Mouse (Mus musculus) frontal cortex, postnatal 14 days (tissue): Measurements from ENCODE around the gene Ap2a1.

Experiments used
- DNase-seq, 2 experiments: peaks; one replicate each; pipeline ENCODE4 v3.0.0; 2022; ENCODE audit warnings: low spot score in 2 of 2

The Ap2a1 gene

DNA sequence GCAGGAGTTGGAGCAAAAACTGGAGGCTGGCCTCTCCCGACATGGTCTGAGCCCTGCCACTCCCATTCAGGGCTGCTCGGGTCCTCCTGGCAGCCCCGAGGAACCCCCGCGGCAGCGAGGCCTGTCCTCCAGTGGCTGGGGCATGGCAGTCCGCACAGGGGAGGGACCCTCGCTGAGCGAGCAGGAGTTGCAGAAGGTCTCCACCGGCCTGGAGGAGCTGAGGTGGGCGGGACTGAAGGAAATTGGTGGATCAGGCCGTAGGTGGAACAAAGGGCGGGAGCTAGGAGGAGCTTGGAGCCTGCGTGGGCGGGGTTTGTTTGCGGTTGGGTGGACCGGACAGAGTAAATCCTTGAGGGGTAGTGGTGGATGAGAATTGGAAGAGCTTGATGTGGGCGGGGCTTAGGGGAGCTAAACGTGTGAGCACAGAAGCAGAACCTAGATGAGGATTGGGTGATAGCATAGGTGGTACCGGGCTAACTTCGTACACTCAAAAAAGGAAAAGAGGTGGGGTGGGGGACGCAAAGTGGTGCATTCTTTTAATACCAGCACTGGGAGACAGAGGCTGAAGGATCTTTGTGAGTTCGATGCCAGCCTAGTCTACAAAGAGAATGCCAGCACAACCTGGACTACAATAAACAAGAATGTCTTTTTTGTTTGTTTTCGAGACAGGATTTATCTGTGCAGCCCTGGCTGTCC is 23.5 kb upstream of the Ap2a1 start:
- peak; percentile 79 to 80 for DNase-seq

DNA sequence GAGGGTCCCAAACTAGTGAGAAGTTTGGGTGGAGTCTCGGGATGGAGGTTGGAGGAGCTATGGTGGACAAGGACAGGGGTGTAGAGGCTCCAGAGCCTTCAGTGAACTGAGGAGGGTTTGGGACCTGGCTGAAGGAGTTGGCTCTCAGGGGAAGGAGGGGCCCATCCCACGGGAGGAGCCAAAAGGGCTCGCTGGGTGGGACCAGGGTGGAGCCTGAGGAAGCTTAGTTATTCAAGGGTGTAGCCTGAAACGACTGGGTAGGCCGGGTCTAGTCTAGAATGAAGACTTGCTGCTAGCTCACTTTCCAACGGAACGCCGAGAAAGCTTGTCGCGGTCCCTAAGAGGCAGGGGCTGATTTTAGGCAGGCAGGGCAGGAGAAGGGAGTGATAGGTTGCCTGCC is 22.7 kb upstream of the Ap2a1 start:
- DNase-seq, result no peak

DNA sequence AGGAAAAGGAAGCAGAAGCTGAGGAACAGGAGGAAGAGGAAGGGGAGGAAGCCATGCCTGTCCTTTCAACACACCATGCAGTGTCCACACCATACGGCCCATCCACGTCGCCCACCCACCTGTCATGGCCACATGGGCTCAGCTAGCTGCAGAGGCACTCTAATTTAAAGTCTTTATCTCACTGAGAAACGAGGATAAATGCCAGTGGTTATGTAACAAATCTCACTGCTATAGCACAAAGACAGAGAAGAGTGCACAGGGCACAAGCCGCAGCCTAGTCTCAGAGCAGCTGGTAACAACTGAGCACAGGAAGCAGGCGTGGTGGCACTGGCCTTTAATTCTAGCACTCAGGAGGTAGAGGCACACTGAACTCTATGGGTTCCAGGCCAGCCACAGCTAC is 20.6 kb upstream of the Ap2a1 start:
- DNase-seq, result no peak

DNA sequence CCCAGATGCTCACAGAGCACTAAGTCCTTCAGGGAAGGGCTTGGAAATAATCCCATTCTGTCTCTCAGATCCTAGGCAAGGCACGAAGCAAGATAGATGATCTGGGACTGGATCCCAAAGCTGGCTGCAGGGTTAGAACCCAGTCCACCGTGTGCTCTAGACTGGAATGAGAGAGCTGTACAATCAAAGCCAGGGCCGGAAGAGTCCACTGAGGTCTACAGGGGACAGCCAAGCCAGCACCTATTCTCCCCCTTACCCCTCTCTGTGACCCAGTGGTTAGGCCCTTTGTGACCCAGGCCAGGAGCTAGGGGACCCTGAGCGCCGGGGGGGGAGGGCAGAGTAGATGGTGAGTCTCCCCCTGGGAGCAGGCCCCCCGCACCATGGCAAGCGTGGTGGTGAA is 13.6 kb upstream of the Ap2a1 start, which contains the start of gene Tsks:
TSS of gene Tsks (plus strand) at position 301 of the 400 bp plus-strand sequence.
- no peak for DNase-seq

DNA sequence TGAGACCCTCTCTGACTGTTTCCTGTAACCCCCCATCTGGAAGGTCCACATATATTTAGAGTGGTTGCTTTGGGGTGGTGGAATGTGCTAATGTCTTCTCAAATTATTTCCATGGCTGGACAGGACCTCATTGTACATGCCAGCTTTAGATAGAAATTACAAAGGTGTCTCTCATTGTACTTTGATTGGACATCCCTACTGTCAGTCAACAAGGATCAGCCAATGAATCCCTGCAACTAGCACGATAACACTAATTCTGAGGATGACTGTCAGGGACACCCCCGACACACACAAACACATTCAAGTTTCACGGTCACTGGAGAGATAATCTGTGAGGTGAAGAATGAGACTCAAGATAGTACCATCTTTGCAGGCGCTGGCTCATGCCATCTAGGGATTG is 9.4 kb upstream of the Ap2a1 start:
- no peak for DNase-seq

DNA sequence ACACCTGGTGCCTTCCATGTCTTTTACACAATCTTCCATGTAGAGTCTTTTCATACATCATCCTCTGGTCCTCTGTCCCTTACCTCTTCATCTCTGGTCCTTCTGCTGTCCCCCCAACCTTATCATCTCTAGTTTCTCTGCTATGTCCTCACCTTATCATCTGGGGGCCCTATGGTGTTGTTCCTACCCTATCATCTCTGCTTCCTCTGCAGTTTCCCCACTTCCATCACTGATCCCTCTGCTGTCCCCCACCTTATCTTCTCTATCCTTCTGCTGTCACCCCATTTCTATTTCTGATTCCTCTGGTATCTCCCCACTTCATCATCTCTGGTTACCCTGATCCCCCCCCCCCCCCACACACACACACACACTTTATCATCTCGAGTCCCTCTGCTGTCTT is 726 bp downstream of the Ap2a1 start:
- DNase-seq, result no peak

DNA sequence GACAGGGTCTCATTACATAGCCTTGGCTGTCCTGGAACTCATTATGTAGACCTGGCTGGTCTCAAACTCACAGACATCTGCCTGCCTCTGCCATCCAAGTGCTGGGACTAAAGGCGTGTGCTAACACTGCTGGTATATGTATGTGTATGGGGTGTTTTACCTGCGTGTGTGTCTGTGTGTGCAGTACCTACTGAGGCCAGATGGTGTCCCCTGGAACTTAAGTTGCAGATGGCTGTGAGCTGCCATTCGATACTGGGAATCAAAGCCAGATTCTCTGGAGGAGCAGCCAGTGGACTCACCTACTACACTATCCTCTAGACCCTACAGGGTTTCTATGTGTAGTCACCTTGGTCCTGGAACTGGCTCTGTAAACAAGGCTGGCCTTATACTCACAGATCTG is 3.8 kb downstream of the Ap2a1 start:
- DNase-seq, result no peak

DNA sequence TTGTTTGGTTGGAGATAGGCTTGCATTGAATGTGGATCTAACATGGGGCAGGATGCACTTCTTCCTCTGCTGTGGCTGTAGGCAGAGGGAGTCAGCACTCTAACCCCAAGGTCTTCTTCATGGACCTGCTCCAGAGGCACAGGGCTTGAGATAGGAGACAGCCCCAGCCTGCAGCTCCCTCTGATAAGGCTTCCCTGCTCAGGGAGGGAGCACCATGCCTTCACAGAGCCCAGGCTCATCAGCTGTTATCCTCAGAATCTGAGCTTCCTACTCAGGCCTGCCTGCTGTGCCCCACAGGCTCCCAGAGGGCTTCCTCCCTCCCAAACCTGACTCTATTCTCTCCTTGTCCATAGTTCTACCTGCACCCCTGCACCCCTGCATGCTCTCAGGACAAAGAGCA is 6.8 kb downstream of the Ap2a1 start:
- DNase-seq, result no peak

DNA sequence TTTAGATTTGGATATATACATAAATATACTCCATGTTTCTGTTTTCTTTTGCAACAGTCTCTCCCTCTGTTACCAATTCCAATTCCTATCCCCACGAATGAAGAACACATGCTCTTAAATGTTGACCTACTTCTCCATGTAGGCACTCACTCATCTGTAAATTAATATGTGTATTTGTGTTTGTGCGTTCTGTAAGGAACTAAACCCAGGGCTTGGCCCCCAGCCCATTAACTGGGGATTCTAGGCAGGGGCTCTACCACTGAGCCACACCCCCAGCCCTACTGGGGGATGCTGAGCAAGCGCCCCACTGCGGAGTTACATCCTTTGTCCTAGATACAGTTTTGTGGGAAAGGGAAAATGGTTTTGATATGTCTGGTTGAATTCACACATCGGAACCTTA is 10.2 kb downstream of the Ap2a1 start:
- no peak for DNase-seq

DNA sequence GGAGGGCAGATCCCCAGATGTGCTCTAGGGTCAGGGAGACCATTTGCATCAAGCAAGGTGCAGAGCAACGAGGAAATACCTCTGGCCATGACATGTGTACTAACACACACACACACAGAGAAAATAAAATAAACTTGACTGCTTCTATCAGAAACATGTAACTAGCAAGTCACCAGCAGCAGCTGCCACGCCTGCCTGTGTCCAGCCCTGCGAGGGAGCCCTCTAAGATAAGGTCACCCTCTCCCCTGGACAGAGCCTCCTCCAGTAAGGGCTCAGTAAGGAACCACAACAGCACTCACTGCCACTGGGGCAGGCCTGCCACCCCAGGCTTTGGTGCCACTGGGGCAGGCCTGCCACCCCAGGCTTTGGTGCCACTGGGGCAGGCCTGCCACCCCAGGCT is 11.1 kb downstream of the Ap2a1 start:
- no peak for DNase-seq

DNA sequence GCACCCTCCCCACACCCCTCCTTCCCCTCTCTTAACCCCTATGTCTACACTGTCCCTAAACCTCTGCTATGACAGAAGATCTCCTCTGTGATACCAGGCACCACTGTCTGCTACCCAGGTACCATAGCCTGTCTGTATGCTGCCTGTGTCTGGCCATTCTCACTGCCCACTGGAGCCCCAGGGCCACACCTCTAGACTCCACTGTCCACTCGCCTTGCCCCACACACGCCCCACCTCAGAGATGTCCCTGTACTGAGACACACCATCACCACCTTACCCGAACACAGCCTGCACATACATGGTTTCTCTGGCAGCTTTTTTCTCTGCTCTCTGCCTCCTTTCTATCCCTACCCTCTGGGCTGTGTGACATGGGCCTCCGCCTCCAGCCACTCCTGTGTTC is 12.4 kb downstream of the Ap2a1 start:
- DNase-seq, result no peak

DNA sequence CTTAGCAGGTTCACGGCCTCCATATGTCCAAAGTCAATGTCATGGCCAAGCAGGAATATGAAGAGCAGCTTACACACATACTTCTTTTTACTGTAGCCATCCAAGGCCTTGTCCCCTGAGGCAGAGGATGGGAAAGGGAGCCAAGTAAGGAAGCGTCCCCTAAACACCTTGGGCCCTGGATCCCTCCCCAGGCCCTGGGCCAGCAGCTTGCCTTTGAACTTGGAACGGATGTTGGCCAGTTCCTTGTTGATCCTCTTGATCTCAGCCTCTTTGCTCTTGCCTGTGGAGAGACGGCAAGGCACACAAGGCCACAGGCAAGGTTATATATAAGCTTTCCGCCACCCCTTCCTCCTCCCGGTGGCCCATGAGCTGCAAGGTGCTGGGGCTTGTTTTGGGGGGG is 13.1 kb downstream of the Ap2a1 start:
- DNase-seq, result no peak

DNA sequence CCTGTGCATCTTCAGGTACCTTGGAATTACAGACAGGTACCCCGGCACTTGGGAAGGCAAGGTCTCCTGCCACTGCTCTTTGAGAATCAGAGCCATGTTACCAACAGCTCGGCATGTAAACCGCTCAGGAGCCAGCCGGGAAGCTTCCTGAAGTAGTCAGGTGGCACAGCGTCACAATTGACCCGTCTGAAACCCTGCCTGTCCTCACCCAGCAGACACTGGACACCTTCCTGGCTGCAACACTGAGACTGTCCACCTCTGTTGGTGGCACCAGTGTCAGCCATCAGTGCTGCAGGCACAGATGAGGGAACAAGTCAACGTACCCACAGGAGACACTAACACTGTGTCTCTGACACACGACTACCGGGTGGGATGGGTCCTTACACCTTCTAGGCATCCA is 14.0 kb downstream of the Ap2a1 start:
- DNase-seq, result no peak

DNA sequence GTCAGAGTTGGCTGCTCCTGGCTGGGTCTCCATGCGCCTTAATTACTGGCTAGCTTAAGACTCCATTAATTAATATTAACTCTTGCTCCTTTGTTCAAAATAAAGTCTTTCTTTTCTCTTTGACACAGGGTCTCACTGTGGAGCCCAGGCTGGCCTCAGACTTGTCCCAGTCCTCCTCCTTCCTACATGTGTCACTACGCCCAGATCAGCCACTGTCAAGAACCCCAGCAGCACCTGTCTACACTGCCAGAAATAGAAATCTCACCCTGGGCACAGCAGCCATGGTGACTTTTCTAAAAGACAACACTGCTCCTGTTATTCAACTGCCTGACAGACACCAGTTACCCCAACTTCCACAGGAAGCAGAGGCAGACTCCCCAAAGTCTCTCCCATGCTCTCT is 14.9 kb downstream of the Ap2a1 start:
- no peak for DNase-seq

DNA sequence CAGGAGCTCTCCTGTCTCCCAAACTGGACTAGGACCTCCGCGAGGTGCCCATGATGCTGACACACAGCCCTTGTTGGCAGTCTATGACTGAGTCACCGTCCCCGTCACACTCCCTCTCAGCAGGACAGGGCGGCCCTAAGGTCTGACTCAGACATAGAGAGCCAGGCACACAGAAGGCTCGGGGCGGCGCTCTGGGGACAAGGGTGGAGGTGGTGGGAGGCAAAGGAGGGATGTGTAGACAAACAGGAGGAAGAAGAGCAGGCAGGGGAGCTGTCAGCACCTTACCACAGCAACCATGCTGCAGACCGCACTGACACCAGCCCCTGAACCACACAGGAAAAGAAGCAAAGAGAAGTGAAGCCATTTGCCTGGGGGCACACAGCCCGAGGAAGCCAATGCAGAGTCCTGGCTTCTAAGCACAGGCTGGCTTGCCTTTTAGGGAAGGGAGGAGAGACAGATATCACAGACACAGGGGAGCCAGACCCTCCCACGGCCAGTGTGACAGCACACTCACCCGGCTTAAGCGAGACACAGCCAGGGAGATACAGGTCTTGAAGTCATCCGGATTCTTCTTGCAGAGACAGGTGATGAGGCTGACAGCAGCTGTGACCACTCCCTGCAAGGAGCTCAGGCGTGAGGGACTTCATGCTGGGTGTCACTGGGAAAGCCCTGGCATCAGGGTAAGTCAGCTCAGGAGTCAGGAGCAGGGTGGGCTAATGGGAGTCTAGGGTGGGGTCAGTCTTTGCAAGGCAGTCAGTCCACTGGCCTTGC is 20.4 kb downstream of the Ap2a1 start:
- no peak for DNase-seq

DNA sequence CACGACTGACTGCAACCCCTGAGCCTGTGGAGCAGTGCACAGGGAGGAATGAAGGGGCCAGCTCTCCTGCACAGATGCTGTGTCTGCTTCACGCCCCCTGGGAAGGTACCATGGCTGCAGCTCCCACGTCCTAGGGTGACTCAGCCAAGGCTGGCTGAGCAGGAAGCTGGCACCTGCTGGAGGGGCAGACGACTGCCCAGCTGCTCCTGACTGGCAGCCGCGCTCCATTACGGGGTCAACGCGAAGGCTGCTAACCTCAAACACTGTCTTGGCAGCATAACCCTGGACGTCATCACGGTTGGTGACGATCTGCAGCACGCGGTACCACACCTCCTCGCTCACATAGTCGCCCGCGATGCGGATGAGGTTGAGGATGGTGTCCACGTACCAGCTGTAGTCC is 23.9 kb downstream of the Ap2a1 start:
- DNase-seq, result no peak

DNA sequence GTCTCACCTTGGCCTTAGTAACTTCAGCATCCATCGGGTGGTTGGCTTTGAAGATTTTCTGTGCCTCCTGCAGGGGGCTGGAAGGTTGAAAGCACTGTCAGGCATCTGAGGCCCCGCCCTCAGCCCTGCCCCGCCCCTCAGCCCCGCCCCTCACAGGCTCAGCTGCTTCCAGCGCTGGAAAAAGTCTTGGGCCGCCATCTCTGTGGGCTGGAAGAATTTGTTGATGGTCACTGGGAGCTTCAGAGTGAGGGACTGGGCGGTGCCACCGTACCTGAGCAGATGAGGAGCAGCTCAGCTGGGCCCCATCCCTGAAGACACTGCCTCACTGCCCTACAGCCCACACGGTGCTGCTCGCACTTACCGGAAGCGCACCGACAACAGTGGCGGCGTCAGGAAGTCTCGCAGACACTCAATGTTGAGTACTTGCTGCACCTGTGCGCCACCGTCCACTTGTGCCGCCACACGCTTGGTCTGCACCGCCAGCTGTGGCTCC is 28.0 kb downstream of the Ap2a1 start:
- no peak for DNase-seq

DNA sequence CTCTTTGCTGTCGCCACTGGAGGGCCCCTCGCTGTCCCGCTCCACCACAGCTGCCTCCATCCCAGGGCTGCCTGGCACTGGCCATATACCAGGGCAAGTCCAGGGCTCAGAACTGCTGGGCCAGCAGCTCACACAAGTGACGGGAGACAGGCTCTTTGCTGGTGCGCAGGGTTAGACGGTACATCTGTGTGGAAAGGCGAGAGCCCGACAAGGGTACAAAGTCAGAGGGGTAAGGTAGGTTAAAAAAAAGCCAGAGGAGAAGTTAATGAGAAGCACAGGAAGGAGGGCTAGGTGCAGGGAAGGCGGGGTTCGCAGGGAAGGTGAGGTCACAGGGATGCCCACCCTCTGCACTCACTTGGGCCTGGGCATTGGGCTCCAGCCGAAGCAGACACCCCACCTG is 28.7 kb downstream of the Ap2a1 start:
- DNase-seq, result no peak

DNA sequence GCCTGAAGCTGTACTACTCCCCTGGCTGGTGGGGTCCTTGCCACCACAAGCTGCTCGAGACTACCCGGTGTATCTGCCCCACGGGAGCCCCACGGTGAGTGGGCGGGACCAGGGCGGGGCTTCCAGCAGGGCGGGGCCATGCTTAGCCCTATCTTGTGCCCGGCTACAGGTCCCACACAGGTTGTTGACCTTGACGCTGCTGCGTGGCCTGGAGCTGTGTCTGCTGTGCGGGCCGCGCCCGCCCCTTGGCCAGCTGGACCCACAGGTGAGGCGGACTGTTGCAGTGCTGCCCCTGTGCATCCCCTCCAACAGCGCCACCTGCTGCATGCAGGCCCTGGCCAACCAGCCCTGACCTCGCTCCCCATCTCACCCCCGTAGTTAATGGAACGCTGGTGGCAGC is 30.7 kb downstream of the Ap2a1 start:
- DNase-seq, result no peak

DNA sequence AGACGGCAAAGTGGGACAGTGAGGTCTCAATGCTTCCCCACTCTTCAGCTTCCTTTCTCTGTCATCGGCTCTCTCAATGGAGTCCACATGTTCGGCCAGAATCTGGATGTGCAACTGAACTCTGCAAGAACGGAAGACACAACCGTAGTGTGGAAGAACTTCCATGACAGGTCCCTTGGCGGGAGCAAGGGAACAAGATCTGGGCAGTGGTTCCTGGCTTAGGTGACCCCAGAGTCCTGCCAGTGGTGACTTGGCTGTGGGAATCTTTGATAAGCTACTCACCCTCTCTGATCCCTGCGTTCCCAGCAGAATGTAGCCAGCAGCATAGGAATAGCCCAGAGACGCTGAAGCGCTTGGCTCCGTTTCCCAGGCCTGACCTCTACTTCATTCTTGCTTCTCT is 32.8 kb downstream of the Ap2a1 start:
- DNase-seq, result no peak

DNA sequence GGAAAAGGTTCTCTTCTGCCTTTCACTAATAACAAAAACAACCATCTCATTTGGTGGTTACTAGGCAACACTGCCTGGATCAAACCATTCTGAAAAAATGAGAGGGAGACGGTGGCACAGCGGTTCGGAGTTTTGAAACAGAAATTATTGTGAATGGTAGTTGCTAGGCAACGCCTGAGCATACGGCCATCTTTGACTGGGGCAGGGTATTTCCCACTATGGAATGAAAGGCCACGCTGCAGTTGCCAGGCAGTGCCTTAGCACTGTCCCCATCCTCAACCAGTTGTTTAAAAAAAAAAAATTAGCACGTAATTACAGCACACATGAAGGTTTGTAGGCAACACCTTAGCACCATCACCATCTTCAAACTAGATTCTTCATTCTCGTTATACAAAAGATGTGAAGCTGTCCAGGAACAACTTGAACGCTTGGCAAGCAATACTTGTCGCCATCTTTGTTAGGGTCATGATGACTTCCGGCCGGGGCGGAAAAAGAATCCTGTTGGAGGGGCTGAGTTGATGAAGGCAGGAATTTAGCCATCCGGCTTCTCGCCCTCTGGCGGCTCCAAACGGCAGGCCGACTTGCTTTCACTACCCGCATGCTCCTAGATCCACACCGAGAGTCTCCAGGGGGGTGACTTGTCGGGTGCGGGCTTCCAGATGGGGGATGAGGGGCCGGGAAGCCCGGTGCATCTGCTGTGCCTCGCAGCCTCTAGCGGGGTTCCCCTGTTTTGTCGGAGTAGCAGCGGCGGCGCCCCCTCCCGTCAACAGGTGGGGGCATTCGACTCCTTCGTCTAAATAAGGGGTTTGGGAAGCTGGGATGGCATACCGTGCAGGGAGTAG is 33.5 kb downstream of the Ap2a1 start, which contains the start of gene Fuz:
TSS of gene Fuz (plus strand) at position 487 of the 842 bp plus-strand sequence.
- DNase-seq, result peak; percentile 89 to 91

DNA sequence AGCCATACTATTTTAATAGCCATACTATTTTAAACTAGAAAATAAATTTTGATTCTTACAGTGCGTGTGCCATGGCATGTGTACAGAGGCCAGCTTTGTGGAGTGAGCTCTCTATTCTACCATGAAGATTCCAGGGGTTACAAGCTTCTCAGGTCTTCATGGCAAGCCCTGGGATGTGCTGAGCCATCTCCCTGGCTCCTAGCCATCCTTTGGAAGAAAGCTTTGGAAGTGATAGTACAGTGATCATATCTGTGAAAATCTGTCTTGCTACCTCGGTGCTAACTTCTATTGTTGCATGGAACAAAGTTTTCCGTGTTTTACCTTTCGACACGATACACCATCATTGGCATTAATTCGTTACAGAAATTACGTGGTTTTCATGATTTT is 34.1 kb downstream of the Ap2a1 start:
- no peak for DNase-seq
